In the genomic region with DNA sequence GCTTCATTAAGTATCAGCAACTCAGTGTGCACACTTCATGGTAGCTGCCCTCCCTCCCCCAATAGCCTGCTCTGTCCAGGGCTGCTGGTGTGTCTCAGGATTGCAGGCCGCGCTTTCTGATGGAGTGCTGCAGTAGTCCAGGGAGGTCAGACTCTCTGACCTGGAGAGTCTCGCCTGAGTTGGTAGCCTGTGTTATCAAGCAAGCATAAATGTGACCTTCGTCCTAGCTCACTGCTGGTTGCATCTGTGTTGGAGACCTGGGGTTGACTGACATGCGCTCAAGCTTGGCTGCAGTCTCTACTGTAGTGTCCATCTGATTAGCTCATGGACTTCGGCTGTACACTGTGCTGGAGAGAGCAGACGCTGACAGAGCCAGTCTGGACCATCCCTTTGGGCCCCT, we compare ENCODE assay signal across 14 mouse cellular contexts. TPM values are rescaled to one million over a fixed set of nuclear protein-coding genes. Genes with fewer than 3 reads are reported as not detected.
DNase-seq lines count a peak whose midpoint lies in the region; ATAC-seq and TF ChIP-seq lines count a peak whose summit lies in the region.
"Had no signal": no experiment of that assay in that cellular context is flagged by ENCODE, and none has a peak within 500 bp of the region (broad histone marks: within the 10 kb centered on the region; RNA-seq: fewer than 3 reads in every experiment).

No protein-coding gene starts in this region.

- H3K27ac ChIP-seq in heart, postnatal 0 days (ENCODE audit: low read depth) = peak overlapping the region; percentile 43; the same call in 1 of the 2 replicates
- H3K27ac ChIP-seq in intestine, postnatal 0 days (ENCODE audit: low read depth, low read length) = peak overlapping the region; percentile 84; the same call in 1 of the 2 replicates
- peak overlapping the region; percentile 65 for H3K27ac ChIP-seq in liver, embryonic 13.5 days
- H3K27ac ChIP-seq in limb, embryonic 10.5 days = no peak overlapping the region
- H3K27ac ChIP-seq: left cerebral cortex, adult 2 months; lung, embryonic 15.5 days had no signal

- H3K36me3 ChIP-seq in heart, postnatal 0 days (replicated peaks; ENCODE audit: control insufficient read depth, insufficient read depth, low read length) = peaks cover 13% of the 10 kb centered on the region; the same call in 1 of the 2 replicates
- H3K36me3 ChIP-seq in intestine, postnatal 0 days (ENCODE audit: control insufficient read depth, insufficient read depth) = peaks cover 50% of the 10 kb centered on the region
- H3K36me3 ChIP-seq in liver, embryonic 13.5 days = peaks cover 30% of the 10 kb centered on the region
- peaks cover 41% of the 10 kb centered on the region for H3K36me3 ChIP-seq in limb, embryonic 10.5 days

- no peaks in the 10 kb centered on the region for H3K27me3 ChIP-seq in heart, postnatal 0 days (ENCODE audit: control insufficient read depth, insufficient read depth, low read length)
- no peaks in the 10 kb centered on the region for H3K27me3 ChIP-seq in intestine, postnatal 0 days (replicated peaks; ENCODE audit: control insufficient read depth, insufficient read depth, low read length)
- no peaks in the 10 kb centered on the region for H3K27me3 ChIP-seq in liver, embryonic 13.5 days
- no peaks in the 10 kb centered on the region for H3K27me3 ChIP-seq in limb, embryonic 10.5 days (ENCODE audit: low read depth, poor library complexity, severe bottlenecking)
- H3K27me3 ChIP-seq: lung, embryonic 15.5 days; Patski had no signal

- WGBS in heart, postnatal 0 days = 41% methylated on average over 7 of the region's 7 CpGs
- WGBS in intestine, postnatal 0 days = 57% methylated on average over 7 of the region's 7 CpGs
- WGBS in liver, embryonic 13.5 days (ENCODE audit: insufficient replicate concordance) = 74% methylated on average over 7 of the region's 7 CpGs
- WGBS in limb, embryonic 10.5 days = 67% methylated on average over 7 of the region's 7 CpGs

- ATAC-seq in heart, postnatal 0 days (ENCODE audit: insufficient read depth, low read depth) = no peak
- ATAC-seq in intestine, postnatal 0 days = peak; percentile 96
- ATAC-seq in liver, embryonic 13.5 days (ENCODE audit: low read depth) = peak; percentile 88
- ATAC-seq: inflammation-experienced regulatory T-cells, adult 6 months; Patski had no signal

- DNase-seq in heart, postnatal 0 days (ENCODE audit: low spot score) = no peak
- DNase-seq in heart, adult 9 months (ENCODE audit: low spot score in 2 of 2) = no peak
- DNase-seq in embryo, embryonic 10.5 days (ENCODE audit: low spot score) = peak; percentile 11
- no peak for DNase-seq in liver, embryonic 13.5 days
- no peak for DNase-seq in thymus, postnatal 0 days (ENCODE audit: low spot score)
- DNase-seq in adrenal gland, postnatal 4 days (ENCODE audit: low spot score in 2 of 2) = no peak
- DNase-seq in limb, embryonic 10.5 days (ENCODE audit: low spot score) = no peak
- DNase-seq: adrenal gland, postnatal 25 days; cerebellum, adult 11-12 months had no signal

- H3K4me2 ChIP-seq in heart, postnatal 0 days (ENCODE audit: low read depth, low read length) = no peak overlapping the region
- H3K4me2 ChIP-seq in intestine, postnatal 0 days (replicated peaks; ENCODE audit: low read depth) = no peak overlapping the region
- H3K4me2 ChIP-seq in liver, embryonic 13.5 days = no peak overlapping the region
- H3K4me2 ChIP-seq: lung, embryonic 15.5 days had no signal

- H3K9me3 ChIP-seq in heart, postnatal 0 days (replicated peaks; ENCODE audit: control insufficient read depth, low read length) = no peaks in the 10 kb centered on the region
- H3K9me3 ChIP-seq in intestine, postnatal 0 days (ENCODE audit: control insufficient read depth) = no peaks in the 10 kb centered on the region
- no peaks in the 10 kb centered on the region for H3K9me3 ChIP-seq in liver, embryonic 13.5 days (replicated peaks)
- H3K9me3 ChIP-seq in limb, embryonic 10.5 days (replicated peaks) = no peaks in the 10 kb centered on the region
- H3K9me3 ChIP-seq: lung, embryonic 15.5 days had no signal

- no peak for TF ChIP-seq EP300 in heart, postnatal 0 days (IDR thresholded peaks at IDR 0.05; ENCODE audit: low read depth)

- H3K4me3 ChIP-seq in heart, postnatal 0 days (ENCODE audit: low read depth, low read length) = no peak overlapping the region
- no peak overlapping the region for H3K4me3 ChIP-seq in intestine, postnatal 0 days (ENCODE audit: low read depth, low read length)
- no peak overlapping the region for H3K4me3 ChIP-seq in liver, embryonic 13.5 days (replicated peaks)
- no peak overlapping the region for H3K4me3 ChIP-seq in limb, embryonic 10.5 days
- H3K4me3 ChIP-seq: left cerebral cortex, adult 2 months; lung, embryonic 15.5 days had no signal

- TF ChIP-seq CTCF in heart, postnatal 0 days (IDR thresholded peaks at IDR 0.05; ENCODE audit: low read depth) = no peak
- TF ChIP-seq CTCF in intestine, postnatal 0 days (IDR thresholded peaks at IDR 0.05; ENCODE audit: low read depth) = no peak

- peaks cover 44% of the 10 kb centered on the region for H3K4me1 ChIP-seq in heart, postnatal 0 days (ENCODE audit: control insufficient read depth, insufficient read depth)
- H3K4me1 ChIP-seq in intestine, postnatal 0 days (replicated peaks; ENCODE audit: control insufficient read depth, insufficient read depth, low read length) = no peaks in the 10 kb centered on the region
- peaks cover 19% of the 10 kb centered on the region for H3K4me1 ChIP-seq in liver, embryonic 13.5 days (replicated peaks)
- peaks cover 36% of the 10 kb centered on the region for H3K4me1 ChIP-seq in limb, embryonic 10.5 days
- H3K4me1 ChIP-seq: lung, embryonic 15.5 days had no signal

- no peak overlapping the region for H3K9ac ChIP-seq in heart, postnatal 0 days (replicated peaks; ENCODE audit: low read depth, low read length)
- H3K9ac ChIP-seq in intestine, postnatal 0 days (ENCODE audit: low read depth, low read length) = no peak overlapping the region
- H3K9ac ChIP-seq in liver, embryonic 13.5 days = no peak overlapping the region
- H3K9ac ChIP-seq: lung, embryonic 15.5 days had no signal

RNA-seq across cellular contexts. Expression of a gene that starts 43.8 kb away (rescaled TPM):
- total RNA-seq in heart, postnatal 0 days (2014; rRNA removed; ENCODE audit: low replicate concordance) = 24.9 and 31.4 TPM in 2 replicates
- polyA plus RNA-seq in heart, postnatal 0 days (2015; fragmentation: Nextera tagmentation; extraction: Ambion mirVana) = 17.7 and 18.6 TPM in 2 replicates
- 8.4 and 8.5 TPM in 2 replicates for polyA plus RNA-seq in intestine, postnatal 0 days (2015; fragmentation: Nextera tagmentation; extraction: Ambion mirVana)
- 2.2 and 2.3 TPM in 2 replicates for polyA plus RNA-seq in liver, embryonic 13.5 days (2015; fragmentation: Nextera tagmentation; extraction: Ambion mirVana)
- polyA plus RNA-seq in thymus, postnatal 0 days (2015; fragmentation: Nextera tagmentation; extraction: Ambion mirVana) = 6.3 and 6.7 TPM in 2 replicates
- 10 to 100 TPM in 1 of 2 experiments, 1 to 10 TPM in 1; 8.0 to 15.4 TPM for total RNA-seq in adrenal gland, postnatal 4 days (2021)
- polyA plus RNA-seq in limb, embryonic 10.5 days (2016; fragmentation: Nextera tagmentation; extraction: Ambion mirVana) = 57.5 and 62.0 TPM in 2 replicates

RNA-seq across cellular contexts. Expression of a gene that starts 49.7 kb away (rescaled TPM):
- 42.2 and 69.4 TPM in 2 replicates for total RNA-seq in heart, postnatal 0 days (2014; rRNA removed; ENCODE audit: low replicate concordance)
- polyA plus RNA-seq in heart, postnatal 0 days (2015; fragmentation: Nextera tagmentation; extraction: Ambion mirVana) = 19.1 and 20.3 TPM in 2 replicates
- 46.8 and 48.3 TPM in 2 replicates for polyA plus RNA-seq in intestine, postnatal 0 days (2015; fragmentation: Nextera tagmentation; extraction: Ambion mirVana)
- polyA plus RNA-seq in liver, embryonic 13.5 days (2015; fragmentation: Nextera tagmentation; extraction: Ambion mirVana) = 11.8 and 14.1 TPM in 2 replicates
- polyA plus RNA-seq in thymus, postnatal 0 days (2015; fragmentation: Nextera tagmentation; extraction: Ambion mirVana) = 21.7 and 24.1 TPM in 2 replicates
- total RNA-seq in adrenal gland, postnatal 4 days (2021) = 10 to 100 TPM; 62.8 to 68.3 TPM
- polyA plus RNA-seq in limb, embryonic 10.5 days (2016; fragmentation: Nextera tagmentation; extraction: Ambion mirVana) = 29.0 and 38.0 TPM in 2 replicates
